Mouse (Mus musculus): ENCODE results near the gene Gfi1b.

Gfi1b gene

GRCm38 (mm10) chr2:28621664-28622171 lies at the start of gene Gfi1b:
Gfi1b (minus strand) TSS chr2:28621982.
- DNase-seq (ENCODE audit: extremely low spot score): no peak

GRCm38 (mm10) chr2:28671438-28671837 lies 49.7 kb upstream of the Gfi1b start:
- no peak for DNase-seq (ENCODE audit: extremely low spot score)

- DNase-seq (ENCODE audit: extremely low spot score): no peak
These were observed 44.0 kb upstream of the Gfi1b start for GRCm38 (mm10) chr2:28665818-28666217.

- no peak for DNase-seq (ENCODE audit: extremely low spot score)
These were observed 41.1 kb upstream of the Gfi1b start for GRCm38 (mm10) chr2:28662891-28663290.

- DNase-seq (ENCODE audit: extremely low spot score): no peak
These were observed 34.4 kb upstream of the Gfi1b start for GRCm38 (mm10) chr2:28656216-28656615.

- DNase-seq (ENCODE audit: extremely low spot score): peak; percentile 11
These were observed 32.5 kb upstream of the Gfi1b start for GRCm38 (mm10) chr2:28654295-28654694.

- no peak for DNase-seq (ENCODE audit: extremely low spot score)
These were observed 31.6 kb upstream of the Gfi1b start for GRCm38 (mm10) chr2:28653351-28653750.

- no peak for DNase-seq (ENCODE audit: extremely low spot score)
These were observed 28.7 kb upstream of the Gfi1b start for GRCm38 (mm10) chr2:28650526-28650925.

GRCm38 (mm10) chr2:28643081-28643480 lies 21.3 kb upstream of the Gfi1b start:
- no peak for DNase-seq (ENCODE audit: extremely low spot score)

GRCm38 (mm10) chr2:28641435-28641941 lies 19.7 kb upstream of the Gfi1b start:
- no peak for DNase-seq (ENCODE audit: extremely low spot score)

- DNase-seq (ENCODE audit: extremely low spot score): peak; percentile 96
These were observed 19.0 kb upstream of the Gfi1b start, which contains the start of gene Tsc1 for GRCm38 (mm10) chr2:28640461-28641424. Tsc1 (plus strand) TSS chr2:28641228.

- DNase-seq (ENCODE audit: extremely low spot score): no peak
These were observed 18.0 kb upstream of the Gfi1b start for GRCm38 (mm10) chr2:28639794-28640193.

- peak; percentile 76 for DNase-seq (ENCODE audit: extremely low spot score)
These were observed 17.1 kb upstream of the Gfi1b start for GRCm38 (mm10) chr2:28638886-28639285.

GRCm38 (mm10) chr2:28638352-28638751 lies 16.6 kb upstream of the Gfi1b start:
- DNase-seq (ENCODE audit: extremely low spot score): no peak

- no peak for DNase-seq (ENCODE audit: extremely low spot score)
These were observed 15.5 kb upstream of the Gfi1b start for GRCm38 (mm10) chr2:28637106-28637845.

- DNase-seq (ENCODE audit: extremely low spot score): no peak
These were observed 13.4 kb upstream of the Gfi1b start for GRCm38 (mm10) chr2:28635199-28635598.

GRCm38 (mm10) chr2:28633136-28633535 lies 11.4 kb upstream of the Gfi1b start:
- no peak for DNase-seq (ENCODE audit: extremely low spot score)

- no peak for DNase-seq (ENCODE audit: extremely low spot score)
These were observed 10.8 kb upstream of the Gfi1b start for GRCm38 (mm10) chr2:28632626-28633025.

- no peak for DNase-seq (ENCODE audit: extremely low spot score)
These were observed 8.2 kb upstream of the Gfi1b start for GRCm38 (mm10) chr2:28629911-28630381.

- DNase-seq (ENCODE audit: extremely low spot score): no peak
These were observed 6.3 kb upstream of the Gfi1b start for GRCm38 (mm10) chr2:28628053-28628452.

- no peak for DNase-seq (ENCODE audit: extremely low spot score)
These were observed 4.3 kb upstream of the Gfi1b start for GRCm38 (mm10) chr2:28626038-28626437.

GRCm38 (mm10) chr2:28624870-28625269 lies 3.1 kb upstream of the Gfi1b start:
- DNase-seq (ENCODE audit: extremely low spot score): no peak
